Mouse (Mus musculus) erythroblast, embryonic 14.5 days (primary cell): Measurements from ENCODE around the gene Evx1. TPM values are rescaled to one million over a fixed set of nuclear protein-coding genes. Genes with fewer than 3 reads are reported as not detected.

Experiments used
- H3K27me3 ChIP-seq: 2 replicates; pipeline ENCODE4 v1.6.1; 2012; ENCODE audit warnings: inconsistent platforms; ENCODE audit not compliant: control insufficient read depth
- H3K36me3 ChIP-seq: 2 replicates; pipeline ENCODE4 v1.6.1; 2012; ENCODE audit warnings: mild to moderate bottlenecking, inconsistent platforms; ENCODE audit not compliant: control insufficient read depth
- H3K4me1 ChIP-seq: 2 replicates; pipeline ENCODE4 v1.6.1; 2012; ENCODE audit warnings: inconsistent platforms; ENCODE audit not compliant: control insufficient read depth
- H3K4me3 ChIP-seq: replicated peaks from 2 replicates; pipeline ENCODE3; 2012; ENCODE audit warnings: moderate library complexity, mild to moderate bottlenecking, inconsistent platforms
- H3K9me3 ChIP-seq: 2 replicates; pipeline ENCODE4 v1.6.1; 2012; ENCODE audit warnings: low read length, inconsistent platforms, mixed read lengths; ENCODE audit not compliant: control insufficient read depth
- GATA1 ChIP-seq: IDR thresholded peaks from 2 replicates; pipeline ENCODE4 v1.6.1; 2012; ENCODE audit warnings: low read length, inconsistent platforms, mixed read lengths
- TAL1 ChIP-seq: IDR thresholded peaks from 3 replicates; pipeline ENCODE4 v1.6.1; 2012; ENCODE audit warnings: low read length, inconsistent platforms, mixed read lengths
- polyA plus RNA-seq: library from polyadenylated mRNA; stranded (reverse); fragments of >175 nt; gene quantifications from 2 replicates; pipeline ENCODE4 v1.2.3, GENCODE M21; 2012

Evx1 gene
- polyA plus RNA-seq = not detected in 2 replicates

GRCm38 (mm10) chr6:52313391-52314303 is at the start of gene Evx1:
Evx1 (plus strand) TSS chr6:52313498.
- no peaks in the 10 kb centered on the region for H3K4me1 ChIP-seq
- no peaks in the 10 kb centered on the region for H3K9me3 ChIP-seq
- no peaks in the 10 kb centered on the region for H3K36me3 ChIP-seq
- TF ChIP-seq GATA1 = no peak
- no peak for TF ChIP-seq TAL1
- H3K27me3 ChIP-seq = peaks cover 100% of the 10 kb centered on the region
- no peak within 1 kb of the TSS for H3K4me3 ChIP-seq

GRCm38 (mm10) chr6:52264106-52264790 is 49.0 kb upstream of the Evx1 start:
- Histone ChIP-seq H3K4me3 (no peak overlapping the region), H3K27me3 (peaks cover 100% of the 10 kb centered on the region), H3K4me1 (no peaks in the 10 kb centered on the region), H3K9me3 (peaks cover 2% of the 10 kb centered on the region; the same call in 1 of the 2 replicates), H3K36me3 (no peaks in the 10 kb centered on the region)
- TF ChIP-seq TAL1 (no peak), GATA1 (no peak)

- Histone ChIP-seq H3K4me1 (no peaks in the 10 kb centered on the region), H3K36me3 (no peaks in the 10 kb centered on the region), H3K9me3 (no peaks in the 10 kb centered on the region; the same call in 1 of the 2 replicates), H3K27me3 (peaks cover 99% of the 10 kb centered on the region), H3K4me3 (no peak overlapping the region)
- TF ChIP-seq TAL1 (no peak), GATA1 (no peak)
Observed at GRCm38 (mm10) chr6:52265306-52265912, 47.9 kb upstream of the Evx1 start.

- Histone ChIP-seq H3K27me3 (peaks cover 99% of the 10 kb centered on the region), H3K36me3 (no peaks in the 10 kb centered on the region)
- TF ChIP-seq GATA1 (no peak), TAL1 (no peak)
Observed at GRCm38 (mm10) chr6:52265913-52266665, 47.2 kb upstream of the Evx1 start.

GRCm38 (mm10) chr6:52266666-52266985 is 46.7 kb upstream of the Evx1 start:
- H3K4me1 ChIP-seq = no peaks in the 10 kb centered on the region
- no peak overlapping the region for H3K4me3 ChIP-seq
- H3K27me3 ChIP-seq = peaks cover 99% of the 10 kb centered on the region
- H3K36me3 ChIP-seq = no peaks in the 10 kb centered on the region
- TF ChIP-seq GATA1 (no peak), TAL1 (no peak)
- no peaks in the 10 kb centered on the region; the same call in 1 of the 2 replicates for H3K9me3 ChIP-seq

More at GRCm38 (mm10) chr6:52265913-52266665, 47.2 kb upstream of the Evx1 start:
- Histone ChIP-seq H3K9me3 (no peaks in the 10 kb centered on the region; the same call in 1 of the 2 replicates), H3K4me3 (no peak overlapping the region), H3K4me1 (no peaks in the 10 kb centered on the region)

GRCm38 (mm10) chr6:52267221-52267620 is 46.1 kb upstream of the Evx1 start:
- Histone ChIP-seq H3K4me3 (no peak overlapping the region), H3K27me3 (peaks cover 98% of the 10 kb centered on the region), H3K36me3 (no peaks in the 10 kb centered on the region), H3K4me1 (no peaks in the 10 kb centered on the region), H3K9me3 (no peaks in the 10 kb centered on the region; the same call in 1 of the 2 replicates)
- TF ChIP-seq TAL1 (no peak), GATA1 (no peak)

- Histone ChIP-seq H3K36me3 (no peaks in the 10 kb centered on the region), H3K4me1 (no peaks in the 10 kb centered on the region), H3K27me3 (peaks cover 98% of the 10 kb centered on the region), H3K4me3 (no peak overlapping the region), H3K9me3 (no peaks in the 10 kb centered on the region; the same call in 1 of the 2 replicates)
- TF ChIP-seq GATA1 (no peak), TAL1 (no peak)
Observed at GRCm38 (mm10) chr6:52267691-52268090, 45.6 kb upstream of the Evx1 start.

- TF ChIP-seq TAL1 = no peak
- TF ChIP-seq GATA1 = no peak
- peaks cover 98% of the 10 kb centered on the region for H3K27me3 ChIP-seq
- H3K9me3 ChIP-seq = no peaks in the 10 kb centered on the region; the same call in 1 of the 2 replicates
- H3K4me3 ChIP-seq = no peak overlapping the region
- H3K4me1 ChIP-seq = no peaks in the 10 kb centered on the region
- H3K36me3 ChIP-seq = no peaks in the 10 kb centered on the region
Observed at GRCm38 (mm10) chr6:52268341-52268740, 45.0 kb upstream of the Evx1 start.
